Mouse (Mus musculus) intestine, embryonic 15.5 days (tissue): Measurements from ENCODE around the gene Lmna. TPM values are rescaled to one million over a fixed set of nuclear protein-coding genes. Genes with fewer than 3 reads are reported as not detected.
A peak's percentile ranks its signal among the peaks of the same experiment; 100 is the strongest.

ENCODE experiments used
- ATAC-seq: fragments of 200-750 bp; cut with Nextera tagmentation; 2 replicates; pipeline ENCODE4 v1.8.0; 2017; ENCODE audit warnings: moderate TSS enrichment, moderate library complexity
- H3K27ac ChIP-seq: fragments of 300-500 bp; sonication (generic); 2 replicates; pipeline ENCODE4 v1.5.1; 2015; ENCODE audit warnings: mild to moderate bottlenecking, inconsistent platforms
- H3K27me3 ChIP-seq: fragments of 300-500 bp; sonication (generic); replicated peaks from 2 replicates; pipeline ENCODE4 v1.6.1; 2015; ENCODE audit warnings: inconsistent platforms
- H3K36me3 ChIP-seq: fragments of 300-500 bp; sonication (generic); 2 replicates; pipeline ENCODE4 v1.6.1; 2015; ENCODE audit warnings: inconsistent platforms
- H3K4me1 ChIP-seq: fragments of 300-500 bp; sonication (generic); replicated peaks from 2 replicates; pipeline ENCODE4 v1.6.1; 2015; ENCODE audit warnings: inconsistent platforms
- H3K4me2 ChIP-seq: fragments of 300-500 bp; sonication (generic); replicated peaks from 2 replicates; pipeline ENCODE4 v1.6.1; 2015; ENCODE audit warnings: mild to moderate bottlenecking, inconsistent platforms
- H3K4me3 ChIP-seq: fragments of 300-500 bp; sonication (generic); replicated peaks from 2 replicates; pipeline ENCODE4 v1.5.1; 2015; ENCODE audit warnings: inconsistent platforms
- H3K9ac ChIP-seq: fragments of 300-500 bp; sonication (generic); 2 replicates; pipeline ENCODE4 v1.6.1; 2015; ENCODE audit warnings: inconsistent platforms
- H3K9me3 ChIP-seq: fragments of 300-500 bp; sonication (generic); 2 replicates; pipeline ENCODE4 v1.6.1; 2016; ENCODE audit warnings: inconsistent platforms
- WGBS: fragments of 180-500 bp; shearing (Covaris S2); methylation state at CpG from one replicate; pipeline ENCODE4 v1.1.7; 2015; 5-methylcytosine and 5-hydroxymethylcytosine counted together
- polyA plus RNA-seq: library from polyadenylated mRNA; unstranded; fragments of >200 nt; fragmentation: Nextera tagmentation; extraction: Ambion mirVana; gene quantifications from 2 replicates; pipeline ENCODE4 v1.2.1, GENCODE M21; 2015

The Lmna gene
- polyA plus RNA-seq, 1 experiment from 2014 or later: 120 TPM

DNA sequence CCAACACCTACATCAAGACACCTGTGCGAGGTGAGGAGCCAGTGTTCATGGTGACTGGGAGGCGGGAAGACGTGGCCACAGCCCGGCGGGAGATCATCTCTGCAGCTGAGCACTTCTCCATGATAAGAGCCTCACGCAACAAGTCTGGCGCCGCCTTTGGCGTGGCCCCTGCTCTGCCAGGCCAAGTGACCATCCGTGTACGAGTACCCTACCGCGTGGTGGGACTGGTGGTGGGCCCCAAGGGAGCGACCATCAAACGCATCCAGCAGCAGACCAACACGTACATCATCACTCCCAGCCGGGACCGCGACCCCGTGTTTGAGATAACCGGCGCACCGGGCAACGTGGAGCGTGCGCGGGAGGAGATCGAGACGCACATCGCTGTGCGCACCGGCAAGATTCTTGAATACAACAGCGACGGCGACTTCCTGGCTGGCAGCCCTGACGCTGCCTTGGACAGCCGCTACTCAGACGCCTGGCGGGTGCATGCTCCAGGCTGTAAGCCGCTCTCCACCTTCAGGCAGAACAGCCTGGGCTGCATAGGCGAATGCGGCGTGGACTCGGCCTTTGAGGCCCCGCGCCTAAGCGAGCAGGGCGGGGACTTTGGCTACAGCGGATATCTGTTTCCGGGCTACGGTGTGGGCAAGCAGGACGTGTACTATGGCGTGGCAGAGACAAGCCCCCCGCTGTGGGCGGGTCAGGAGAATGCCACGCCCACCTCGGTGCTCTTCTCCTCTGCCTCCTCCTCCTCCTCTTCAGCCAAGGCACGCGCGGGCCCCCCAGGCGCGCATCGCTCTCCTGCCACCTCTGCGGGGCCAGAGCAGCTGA is 26.6 kb upstream of the Lmna start:
- peak; percentile 62 for ATAC-seq
- Histone ChIP-seq H3K36me3 (peaks cover 22% of the 10 kb centered on the region), H3K4me3 (peak overlapping the region; percentile 56), H3K9ac (peak overlapping the region; percentile 33), H3K9me3 (no peaks in the 10 kb centered on the region), H3K4me2 (peak overlapping the region; percentile 82), H3K27ac (peak overlapping the region; percentile 64), H3K27me3 (no peaks in the 10 kb centered on the region), H3K4me1 (peaks cover 55% of the 10 kb centered on the region)
- 6% methylated on average over 64 of the region's 64 CpGs for WGBS

DNA sequence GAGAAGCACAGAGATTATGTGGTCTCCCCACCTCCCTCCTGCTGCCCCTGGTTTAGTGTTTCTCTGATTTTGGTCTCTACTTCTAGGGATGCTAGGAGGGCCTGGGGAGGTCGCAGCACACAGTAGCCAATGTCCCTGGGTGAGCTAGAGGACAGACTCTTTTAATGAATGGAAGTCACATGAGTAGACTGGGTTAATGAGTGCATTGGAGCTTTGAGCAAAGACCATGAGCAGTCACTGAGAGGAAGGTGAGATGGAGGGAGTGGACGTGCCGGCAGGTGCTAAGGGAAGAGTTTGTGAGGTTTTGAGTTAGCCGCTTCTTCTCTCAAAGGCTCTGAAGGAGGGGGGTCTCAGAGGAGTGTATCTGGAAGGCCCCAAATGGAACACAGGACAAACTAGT is 25.8 kb upstream of the Lmna start:
- Histone ChIP-seq H3K27ac (no peak overlapping the region), H3K4me1 (peaks cover 57% of the 10 kb centered on the region), H3K4me2 (peak overlapping the region; percentile 82), H3K27me3 (no peaks in the 10 kb centered on the region), H3K36me3 (peaks cover 22% of the 10 kb centered on the region), H3K9me3 (no peaks in the 10 kb centered on the region), H3K4me3 (peak overlapping the region; percentile 56; the same call in 1 of the 2 replicates), H3K9ac (peak overlapping the region; percentile 93)
- WGBS: 56% methylated on average over 4 of the region's 4 CpGs
- ATAC-seq: no peak

DNA sequence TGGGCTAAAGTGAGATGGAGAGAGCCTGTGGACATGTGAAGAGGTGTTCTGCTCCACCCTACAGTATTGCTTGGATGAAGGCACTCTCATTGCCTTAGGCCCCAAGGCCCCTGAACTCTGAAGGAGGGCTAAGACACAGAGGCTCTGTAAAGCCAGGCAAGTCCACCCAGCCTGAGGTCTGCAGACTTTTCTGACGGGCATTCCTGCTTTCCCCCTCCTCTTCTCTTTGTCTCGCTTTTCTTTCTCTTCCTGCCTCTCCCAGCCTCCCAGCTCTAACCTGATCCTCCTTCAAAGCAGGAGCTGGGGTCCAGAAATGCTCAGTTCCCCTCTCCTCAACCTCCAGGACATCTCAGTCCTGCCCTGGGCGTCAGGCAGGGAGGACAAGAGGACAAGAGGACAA is 25.2 kb upstream of the Lmna start:
- no peak overlapping the region for H3K27ac ChIP-seq
- peaks cover 22% of the 10 kb centered on the region for H3K36me3 ChIP-seq
- H3K4me2 ChIP-seq: peak overlapping the region; percentile 82
- H3K9me3 ChIP-seq: no peaks in the 10 kb centered on the region
- WGBS: 37% methylated on average over 3 of the region's 3 CpGs
- peaks cover 63% of the 10 kb centered on the region for H3K4me1 ChIP-seq
- peak overlapping the region; percentile 93 for H3K9ac ChIP-seq
- peak overlapping the region; percentile 56 for H3K4me3 ChIP-seq
- H3K27me3 ChIP-seq: no peaks in the 10 kb centered on the region
- ATAC-seq: no peak

DNA sequence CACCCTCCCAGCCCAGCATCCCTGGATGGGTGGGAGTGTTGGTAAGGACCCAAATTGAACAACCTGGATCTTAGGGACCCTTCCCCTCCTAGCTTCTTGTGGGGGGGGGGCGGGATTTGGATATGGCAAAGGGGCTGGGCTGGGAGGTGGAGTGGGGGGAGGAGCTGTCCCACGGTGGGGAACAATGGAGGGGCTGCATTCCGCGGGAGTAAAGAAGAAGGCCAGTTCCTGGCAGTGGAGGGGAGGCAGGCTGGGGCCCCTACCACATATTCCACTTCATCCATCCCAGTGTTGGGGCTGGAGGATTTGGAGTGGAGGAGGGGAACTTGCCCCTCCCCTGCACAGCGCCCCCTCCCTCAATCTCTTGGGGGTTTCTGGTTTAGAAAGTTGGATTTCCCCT is 23.9 kb upstream of the Lmna start:
- WGBS: 0% methylated on average over 5 of the region's 5 CpGs
- H3K27me3 ChIP-seq: no peaks in the 10 kb centered on the region
- H3K9ac ChIP-seq: peak overlapping the region; percentile 93
- peak overlapping the region; percentile 56 for H3K4me3 ChIP-seq
- peaks cover 69% of the 10 kb centered on the region for H3K4me1 ChIP-seq
- H3K27ac ChIP-seq: peak overlapping the region; percentile 87; the same call in 1 of the 2 replicates
- H3K36me3 ChIP-seq: peaks cover 20% of the 10 kb centered on the region
- no peaks in the 10 kb centered on the region for H3K9me3 ChIP-seq
- ATAC-seq: no peak
- H3K4me2 ChIP-seq: peak overlapping the region; percentile 82

DNA sequence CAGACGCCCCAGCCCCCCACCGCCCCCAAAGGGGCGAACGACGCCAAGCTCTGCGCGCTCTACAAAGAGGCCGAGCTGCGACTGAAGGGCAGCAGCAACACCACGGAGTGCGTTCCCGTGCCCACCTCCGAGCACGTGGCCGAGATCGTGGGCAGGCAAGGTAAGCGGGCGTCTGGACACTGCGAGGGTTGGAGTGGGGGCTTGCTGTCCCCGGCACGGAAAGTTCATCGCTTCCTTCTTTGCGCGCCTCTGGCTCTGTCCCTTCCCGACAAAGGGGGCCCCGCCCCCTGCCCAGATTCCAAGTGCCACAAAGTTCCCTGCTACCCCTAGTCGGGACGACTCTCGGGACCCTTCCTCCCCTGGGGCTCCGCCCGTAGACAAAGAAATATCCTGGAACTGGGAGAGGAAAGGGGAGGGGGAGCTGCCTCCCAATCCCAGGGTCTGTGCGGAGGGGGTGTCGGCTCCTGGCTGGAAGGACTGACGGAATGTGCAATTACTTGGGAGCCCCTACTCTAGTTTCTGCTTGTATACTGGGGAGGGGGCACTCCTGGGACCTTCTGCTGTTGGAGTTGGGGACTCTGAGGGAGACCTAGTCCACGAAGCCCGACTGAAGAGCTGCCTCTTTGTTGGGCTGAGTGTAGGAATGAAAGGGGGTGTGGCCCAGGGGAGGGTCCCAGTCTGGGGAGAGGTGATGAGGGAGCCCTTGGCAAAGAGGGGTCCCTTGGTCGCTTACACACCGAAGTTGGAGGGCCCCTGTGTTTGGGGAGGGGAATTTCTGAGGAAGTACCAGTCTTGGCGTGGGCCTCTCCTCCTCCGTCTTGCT is 23.1 kb upstream of the Lmna start:
- ATAC-seq: peak; percentile 6; the same call in 1 of the 2 replicates
- peak overlapping the region; percentile 87 for H3K27ac ChIP-seq

DNA sequence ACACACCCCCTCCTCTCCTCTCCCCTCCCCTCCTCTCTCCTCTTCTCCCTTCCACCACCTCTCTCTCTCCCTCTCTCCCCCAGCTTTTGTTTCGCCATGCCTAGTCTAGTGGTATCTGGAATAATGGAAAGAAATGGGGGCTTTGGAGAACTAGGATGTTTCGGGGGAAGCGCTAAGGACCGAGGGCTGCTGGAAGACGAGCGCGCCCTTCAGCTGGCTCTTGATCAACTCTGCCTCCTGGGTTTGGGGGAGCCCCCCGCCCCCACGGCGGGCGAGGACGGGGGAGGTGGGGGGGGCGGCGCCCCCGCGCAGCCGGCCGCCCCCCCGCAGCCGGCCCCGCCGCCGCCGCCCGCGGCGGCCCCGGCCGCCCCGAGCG is 22.5 kb upstream of the Lmna start, which contains the start of gene Mex3a:
Gene Mex3a (plus strand): TSS at position 97 of the 376 bp plus-strand sequence.
- peak within 1 kb of the TSS; percentile 56 for H3K4me3 ChIP-seq
- no peaks in the 10 kb centered on the region for H3K27me3 ChIP-seq
- peak within 1 kb of the TSS; percentile 82 for H3K4me2 ChIP-seq
- peak within 1 kb of the TSS; percentile 93 for H3K9ac ChIP-seq
- ATAC-seq: peak; percentile 2; the same call in 1 of the 2 replicates
- peaks cover 69% of the 10 kb centered on the region for H3K4me1 ChIP-seq
- H3K27ac ChIP-seq: peak within 1 kb of the TSS; percentile 87
- H3K9me3 ChIP-seq: no peaks in the 10 kb centered on the region
- WGBS: under 1% methylated on average over 20 of the region's 31 CpGs
- peaks cover 13% of the 10 kb centered on the region for H3K36me3 ChIP-seq

More for the DNA sequence above, 23.1 kb upstream of the Lmna start:
- peak overlapping the region; percentile 82 for H3K4me2 ChIP-seq
- no peaks in the 10 kb centered on the region for H3K9me3 ChIP-seq
- H3K36me3 ChIP-seq: peaks cover 14% of the 10 kb centered on the region
- H3K9ac ChIP-seq: peak overlapping the region; percentile 93
- H3K27me3 ChIP-seq: no peaks in the 10 kb centered on the region
- WGBS: under 1% methylated on average over 39 of the region's 40 CpGs
- peaks cover 67% of the 10 kb centered on the region for H3K4me1 ChIP-seq
- H3K4me3 ChIP-seq: peak overlapping the region; percentile 56

DNA sequence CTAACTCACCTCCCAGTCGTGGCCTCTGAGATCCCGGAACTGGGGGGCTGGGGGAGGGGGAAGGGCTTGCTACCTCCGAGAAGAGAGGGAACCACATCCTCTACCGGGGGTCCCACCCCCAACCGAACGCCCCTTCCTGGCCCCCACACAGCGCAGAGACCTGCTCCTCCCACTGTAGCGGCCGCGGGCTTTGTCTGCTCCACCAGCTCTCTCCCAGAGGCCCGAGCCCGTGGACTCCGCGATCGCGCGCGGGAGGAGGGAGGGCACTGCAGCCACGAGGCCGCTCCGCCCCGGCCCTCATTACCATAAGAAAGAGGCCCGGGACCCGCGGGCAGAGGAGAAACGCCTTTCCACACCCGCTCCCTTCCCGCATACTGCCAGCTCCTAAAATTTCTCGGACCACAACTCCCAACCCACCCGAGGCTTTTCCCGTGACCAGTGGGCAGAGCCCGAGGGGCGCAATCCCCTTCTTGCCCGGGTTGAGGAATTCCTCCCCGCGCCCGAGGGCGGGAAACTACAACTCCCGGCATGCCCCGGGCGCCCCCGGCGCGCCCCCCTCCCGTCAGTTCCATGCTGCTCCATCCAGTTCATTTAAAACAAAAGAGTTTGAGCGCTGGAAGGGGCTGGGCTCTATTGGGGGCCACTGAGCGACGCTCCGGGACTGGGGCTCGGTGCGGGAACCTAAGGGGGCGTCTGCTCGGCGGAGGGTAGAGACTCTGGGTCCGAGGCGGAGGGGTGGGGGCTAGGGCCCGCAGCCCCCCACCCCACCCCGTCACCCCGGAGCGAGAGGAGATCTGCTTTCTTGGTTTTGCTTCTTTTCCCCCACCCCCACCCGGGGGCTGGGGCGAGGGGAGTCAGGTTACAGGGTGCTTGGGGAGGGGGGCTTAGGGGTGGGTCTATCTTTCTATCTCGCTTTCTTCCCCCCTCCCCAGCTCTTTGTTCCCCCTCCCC is 21.9 kb upstream of the Lmna start:
- under 1% methylated on average over 56 of the region's 63 CpGs for WGBS
- H3K4me1 ChIP-seq: peaks cover 62% of the 10 kb centered on the region
- peak overlapping the region; percentile 82 for H3K4me2 ChIP-seq
- H3K27me3 ChIP-seq: no peaks in the 10 kb centered on the region
- H3K4me3 ChIP-seq: peak overlapping the region; percentile 56
- H3K9ac ChIP-seq: peak overlapping the region; percentile 93
- no peaks in the 10 kb centered on the region for H3K9me3 ChIP-seq
- H3K27ac ChIP-seq: peak overlapping the region; percentile 87
- ATAC-seq: peak; percentile 82
- H3K36me3 ChIP-seq: peaks cover 6% of the 10 kb centered on the region

DNA sequence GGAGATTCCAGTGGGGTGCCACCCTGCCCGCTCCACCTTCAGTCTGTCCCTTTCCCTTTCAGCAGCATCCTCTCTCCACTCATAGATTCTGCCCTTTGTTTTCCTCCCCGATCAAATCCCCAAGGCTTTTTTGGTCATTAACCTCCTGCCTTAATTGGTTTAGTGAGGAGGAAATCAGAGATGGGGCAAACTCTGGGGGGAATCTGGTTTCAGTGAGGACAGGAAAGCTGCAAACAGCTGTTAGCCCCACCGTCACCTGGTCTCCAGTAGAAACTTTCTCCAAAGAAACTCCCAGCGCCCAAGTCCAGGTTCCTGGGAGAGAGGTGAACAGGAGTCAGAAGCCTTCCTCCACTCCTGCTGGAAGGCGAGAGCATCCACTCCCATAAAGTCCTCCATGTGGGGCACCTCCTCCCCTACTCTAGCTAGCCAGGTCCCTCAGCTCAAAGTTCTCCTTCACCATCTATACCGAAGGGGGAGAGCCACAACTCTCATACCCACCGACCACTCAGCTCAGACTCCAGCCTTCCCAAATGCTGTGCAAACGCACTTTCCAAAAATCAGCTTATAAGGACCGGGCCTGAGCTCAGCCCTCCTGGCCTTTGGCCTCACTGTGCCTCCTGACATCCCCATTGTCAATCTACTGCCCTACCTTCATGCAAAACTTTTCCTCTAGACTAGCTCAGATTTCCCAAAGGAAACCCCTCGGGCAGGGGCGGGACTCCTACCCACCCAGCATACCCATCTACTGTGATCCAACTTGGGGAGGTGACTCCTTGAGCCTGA is 20.5 kb upstream of the Lmna start:
- H3K4me1 ChIP-seq: peaks cover 49% of the 10 kb centered on the region
- peak overlapping the region; percentile 56 for H3K4me3 ChIP-seq
- H3K9ac ChIP-seq: peak overlapping the region; percentile 93
- peak overlapping the region; percentile 82 for H3K4me2 ChIP-seq
- ATAC-seq: no peak
- no peaks in the 10 kb centered on the region for H3K9me3 ChIP-seq
- peak overlapping the region; percentile 87 for H3K27ac ChIP-seq
- H3K27me3 ChIP-seq: no peaks in the 10 kb centered on the region
- peaks cover 1% of the 10 kb centered on the region; the same call in 1 of the 2 replicates for H3K36me3 ChIP-seq
- WGBS: 21% methylated on average over 11 of the region's 11 CpGs

DNA sequence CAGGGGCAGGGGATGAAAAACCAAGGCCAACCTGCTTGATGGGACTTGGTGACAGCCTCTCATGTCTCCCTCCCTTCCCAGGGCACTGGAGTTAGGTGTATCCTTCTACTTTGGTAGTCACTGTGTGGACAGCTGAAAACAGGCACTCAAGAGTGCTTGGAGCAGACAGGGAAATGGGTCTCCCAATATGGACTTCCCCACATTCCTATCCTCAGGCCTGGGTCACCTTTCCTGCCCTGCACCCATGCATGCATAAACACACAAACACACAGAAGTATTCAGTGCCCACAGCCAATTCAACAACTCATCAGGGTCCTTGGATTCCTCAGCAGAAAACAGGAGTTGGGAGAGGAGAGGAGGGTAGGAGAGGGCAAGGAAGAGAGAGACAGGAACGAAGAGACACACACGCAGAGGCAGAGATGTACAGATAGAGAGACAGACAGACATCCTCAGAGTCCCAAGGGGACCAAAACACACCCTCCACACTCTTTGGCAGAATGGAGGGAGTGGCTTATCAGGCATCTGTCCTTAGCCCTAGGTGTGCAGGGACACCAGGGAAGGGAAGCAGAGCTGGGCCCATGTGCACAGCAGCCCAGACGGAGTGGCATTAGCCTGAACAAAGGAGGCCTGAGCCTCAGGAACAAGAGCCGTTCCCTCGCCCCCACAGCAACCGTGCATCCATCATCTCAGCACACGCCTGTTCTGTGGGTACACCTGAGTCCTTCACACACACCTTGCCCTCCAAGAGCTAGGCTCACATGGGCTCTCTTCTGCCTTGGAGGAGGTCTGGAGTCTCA is 19.6 kb upstream of the Lmna start:
- H3K9ac ChIP-seq: peak overlapping the region; percentile 93
- ATAC-seq: no peak
- H3K4me1 ChIP-seq: peaks cover 40% of the 10 kb centered on the region
- H3K36me3 ChIP-seq: peaks cover 8% of the 10 kb centered on the region; the same call in 1 of the 2 replicates
- WGBS: 43% methylated on average over 7 of the region's 7 CpGs
- H3K27me3 ChIP-seq: no peaks in the 10 kb centered on the region
- 0 out of 2 replicates have a peak overlapping the region, but pooled peaks have one; percentile 13 for H3K27ac ChIP-seq
- no peaks in the 10 kb centered on the region for H3K9me3 ChIP-seq
- H3K4me2 ChIP-seq: peak overlapping the region; percentile 82
- H3K4me3 ChIP-seq: peak overlapping the region; percentile 56

DNA sequence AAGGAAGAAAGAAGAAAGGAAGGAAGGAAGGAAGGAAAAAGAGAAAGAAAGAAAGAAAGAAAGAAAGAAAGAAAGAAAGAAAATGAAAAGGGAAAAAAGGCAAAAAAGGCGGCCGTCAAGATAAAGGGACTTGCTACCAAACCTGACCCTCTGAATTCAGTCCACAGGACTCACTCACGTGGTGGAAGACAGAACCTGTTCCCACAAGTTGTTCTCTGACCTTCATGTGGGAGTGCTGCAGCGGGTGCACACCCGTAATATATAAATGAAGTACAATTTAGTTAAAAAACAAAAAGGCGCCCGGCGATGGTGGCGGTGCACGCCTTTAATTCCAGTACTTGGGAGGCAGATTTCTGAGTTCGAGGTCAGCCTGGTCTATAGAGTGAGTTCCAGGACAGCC is 18.9 kb upstream of the Lmna start:
- no peak for ATAC-seq
- peaks cover 33% of the 10 kb centered on the region for H3K4me1 ChIP-seq
- WGBS: 79% methylated on average over 11 of the region's 11 CpGs
- 0 out of 2 replicates have a peak overlapping the region, but pooled peaks have one; percentile 82 for H3K4me2 ChIP-seq
- H3K27me3 ChIP-seq: no peaks in the 10 kb centered on the region
- no peak overlapping the region for H3K9ac ChIP-seq
- H3K36me3 ChIP-seq: peaks cover 12% of the 10 kb centered on the region
- no peak overlapping the region for H3K27ac ChIP-seq
- no peaks in the 10 kb centered on the region for H3K9me3 ChIP-seq
- no peak overlapping the region for H3K4me3 ChIP-seq
